Mouse (Mus musculus) embryo, embryonic 9.5 days (tissue): ENCODE data around the gene Trip13.

Experiments used
- DNase-seq: peaks from one replicate; pipeline ENCODE4 v3.0.0-alpha.2; 2017; ENCODE audit errors: extremely low spot score

The Trip13 gene

DNA sequence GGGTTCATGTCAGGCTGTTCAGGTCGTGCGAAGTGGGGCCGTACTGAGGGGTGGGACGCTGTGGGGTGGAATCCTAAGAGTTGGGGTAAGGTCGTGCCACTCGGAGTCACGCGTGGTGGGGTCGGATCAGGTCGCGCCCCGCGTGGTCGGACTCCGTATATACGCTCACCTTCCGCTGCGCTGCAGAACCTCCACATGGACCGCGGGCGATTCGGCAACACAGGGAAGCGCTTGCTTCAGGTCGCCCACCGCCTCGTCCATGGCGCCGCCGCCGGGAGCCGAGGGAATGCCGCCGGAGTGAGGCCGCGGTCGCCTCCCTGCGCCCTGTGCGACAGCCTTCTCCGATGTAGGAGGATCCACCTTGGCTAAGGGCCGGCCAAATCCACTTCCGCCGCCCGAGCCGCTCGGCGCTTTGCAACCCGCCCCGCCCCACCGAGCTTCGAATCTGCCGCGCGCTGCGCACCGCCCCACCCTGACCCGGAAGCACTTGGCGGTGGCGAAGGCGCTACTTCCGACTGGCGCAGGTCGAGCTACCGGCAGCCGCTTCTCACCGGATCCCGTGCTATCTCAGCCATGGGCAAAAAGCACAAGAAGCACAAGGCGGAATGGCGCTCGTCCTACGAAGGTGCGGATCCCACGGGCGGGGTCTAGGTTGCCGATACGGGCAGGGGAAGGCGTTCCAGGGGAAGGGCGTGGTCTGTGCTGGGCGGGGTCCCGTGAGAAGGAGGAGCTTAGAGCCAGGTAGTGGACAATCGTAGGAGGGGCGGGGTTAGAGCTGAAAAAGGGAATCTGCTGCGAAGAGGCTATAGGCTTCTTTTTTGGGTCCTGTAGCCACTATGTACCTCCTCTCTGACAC, at the start of gene Trip13, which contains the start of gene Brd9:
TSS of gene Trip13 (minus strand) at position 464 of the 856 bp plus-strand sequence.
TSS of gene Brd9 (plus strand) at position 491 of the 856 bp plus-strand sequence.
- DNase-seq: peak; percentile 95

DNA sequence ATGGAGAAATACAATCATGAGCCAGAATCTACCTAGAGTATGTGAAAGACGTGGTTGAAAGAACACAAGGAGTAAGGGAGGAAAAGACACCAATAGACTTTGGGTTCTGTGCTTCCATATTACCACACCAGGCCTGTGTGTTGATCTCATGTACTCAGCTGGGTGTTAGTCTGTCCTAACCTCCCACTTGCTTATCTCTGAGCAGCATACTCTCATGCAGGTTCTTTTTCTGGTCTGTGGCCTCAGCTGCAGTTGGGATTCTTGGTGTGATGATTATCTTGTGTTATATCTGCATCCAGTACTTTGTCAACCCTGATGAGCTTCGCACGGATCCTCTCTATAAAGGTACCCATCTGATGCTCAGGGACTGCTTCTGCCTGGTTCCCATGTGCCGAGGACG, 39.4 kb upstream of the Trip13 start:
- no peak for DNase-seq

- no peak for DNase-seq
Observed at GRCm38 (mm10) chr13:73974523-73974922, 36.9 kb upstream of the Trip13 start.

GRCm38 (mm10) chr13:73970545-73971448, 33.2 kb upstream of the Trip13 start:
- DNase-seq: peak; percentile 70

GRCm38 (mm10) chr13:73963551-73963950, 26.0 kb upstream of the Trip13 start, which contains the start of gene Zdhhc11:
Gene Zdhhc11, plus strand, starts transcription at chr13:73963851.
- no peak for DNase-seq

DNA sequence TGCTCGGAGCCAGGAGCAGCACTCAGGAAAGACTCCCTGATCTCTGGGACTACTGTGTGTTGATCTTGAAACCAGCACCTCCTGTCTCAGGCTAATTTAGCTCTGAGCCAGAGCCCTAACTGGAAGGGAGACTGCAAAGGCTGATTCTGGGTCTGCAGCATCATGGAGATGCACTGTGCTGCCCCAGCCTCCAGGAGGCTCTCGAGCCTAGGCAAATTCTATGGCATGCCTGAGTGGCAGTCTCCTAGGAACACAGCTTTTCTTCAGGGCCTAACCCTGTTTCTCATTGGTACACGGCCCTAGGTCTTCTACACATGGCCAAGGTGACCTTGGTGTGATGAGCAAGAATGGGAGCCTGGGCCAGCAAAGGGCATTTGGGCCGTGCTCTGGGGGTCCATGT, 23.6 kb upstream of the Trip13 start:
- no peak for DNase-seq

GRCm38 (mm10) chr13:73960117-73960652, 22.6 kb upstream of the Trip13 start:
- no peak for DNase-seq

GRCm38 (mm10) chr13:73955531-73955930, 17.9 kb upstream of the Trip13 start:
- DNase-seq: no peak

GRCm38 (mm10) chr13:73954666-73955065, 17.1 kb upstream of the Trip13 start:
- no peak for DNase-seq

GRCm38 (mm10) chr13:73953551-73954130, 16.1 kb upstream of the Trip13 start:
- DNase-seq: no peak

DNA sequence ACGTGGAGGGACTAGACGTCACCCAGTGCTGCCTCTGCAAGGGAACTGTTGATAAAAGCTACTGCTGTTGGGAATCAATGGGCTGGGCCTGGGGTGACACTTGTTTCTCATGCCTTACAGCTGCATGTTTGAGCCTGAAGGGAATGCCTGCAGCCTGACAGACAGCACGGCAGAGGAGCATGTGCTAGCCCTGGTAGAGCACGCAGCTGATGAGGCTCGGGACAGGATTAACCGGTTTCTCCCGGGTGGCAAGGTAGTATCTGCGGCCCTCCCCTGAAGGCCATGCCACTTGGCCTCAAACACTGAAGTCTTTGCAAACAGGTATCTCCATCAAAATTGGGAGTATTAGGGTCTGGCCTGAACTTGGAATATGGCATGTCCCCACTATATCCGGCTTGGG, 7.0 kb upstream of the Trip13 start:
- no peak for DNase-seq

DNA sequence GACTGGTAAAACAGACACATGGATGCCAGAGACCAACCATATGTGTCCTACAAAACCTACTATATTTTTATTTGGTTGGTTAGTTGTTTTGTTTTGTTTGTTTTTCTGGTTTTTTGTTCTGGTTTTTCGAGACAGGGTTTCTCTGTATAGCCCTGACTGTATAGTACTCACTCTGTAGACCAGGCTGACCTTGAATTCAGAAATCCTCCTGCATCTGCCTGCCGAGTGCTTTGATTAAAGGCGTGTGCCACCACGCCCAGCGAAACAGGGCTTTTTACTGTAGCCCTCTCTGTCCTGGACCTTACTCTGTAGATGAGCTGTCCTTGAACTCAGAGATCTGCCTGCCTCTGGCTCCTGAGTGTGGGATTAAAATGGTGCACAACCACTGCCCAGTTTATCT, 1.5 kb upstream of the Trip13 start:
- no peak for DNase-seq

DNA sequence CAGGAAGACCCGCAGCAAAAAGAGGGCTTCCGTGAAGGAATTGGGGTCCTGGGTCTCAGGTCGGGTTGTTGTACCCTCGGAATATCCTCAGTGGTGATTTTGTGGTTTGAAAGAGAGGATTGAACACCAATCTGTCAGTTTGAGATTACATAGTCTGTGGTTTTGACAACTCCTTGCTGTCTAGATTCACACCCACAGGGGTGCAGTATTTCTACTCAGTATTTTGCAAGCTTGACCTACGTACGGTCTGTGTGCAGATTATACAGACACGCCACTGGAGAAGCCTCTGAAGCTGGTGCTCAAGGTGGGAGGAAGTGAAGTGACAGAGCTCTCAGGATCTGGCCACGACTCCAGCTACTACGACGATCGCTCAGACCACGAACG, 585 bp upstream of the Trip13 start:
- no peak for DNase-seq

DNA sequence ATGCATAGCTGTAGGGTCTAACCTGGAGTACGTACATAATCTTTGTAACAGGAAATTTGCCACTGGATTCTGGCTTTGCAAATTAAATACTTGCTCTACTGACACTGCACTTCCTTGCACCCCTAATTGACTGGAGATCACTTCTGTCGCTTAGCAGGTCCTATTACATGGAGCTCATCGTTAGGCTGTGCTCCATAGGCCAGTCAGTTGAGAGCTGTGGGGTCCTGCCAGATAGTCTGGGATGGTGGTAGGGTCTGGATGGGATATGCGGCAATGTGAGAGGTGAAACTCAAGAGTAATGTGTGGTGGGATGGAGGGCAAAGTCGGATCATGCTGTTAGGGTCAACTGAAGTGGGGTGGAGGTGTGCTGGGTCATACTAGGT, 655 bp downstream of the Trip13 start:
- DNase-seq: no peak

- no peak for DNase-seq
Observed at GRCm38 (mm10) chr13:73932201-73932600, 5.4 kb downstream of the Trip13 start.

- DNase-seq: no peak
Observed at GRCm38 (mm10) chr13:73913066-73913465, 24.5 kb downstream of the Trip13 start.

DNA sequence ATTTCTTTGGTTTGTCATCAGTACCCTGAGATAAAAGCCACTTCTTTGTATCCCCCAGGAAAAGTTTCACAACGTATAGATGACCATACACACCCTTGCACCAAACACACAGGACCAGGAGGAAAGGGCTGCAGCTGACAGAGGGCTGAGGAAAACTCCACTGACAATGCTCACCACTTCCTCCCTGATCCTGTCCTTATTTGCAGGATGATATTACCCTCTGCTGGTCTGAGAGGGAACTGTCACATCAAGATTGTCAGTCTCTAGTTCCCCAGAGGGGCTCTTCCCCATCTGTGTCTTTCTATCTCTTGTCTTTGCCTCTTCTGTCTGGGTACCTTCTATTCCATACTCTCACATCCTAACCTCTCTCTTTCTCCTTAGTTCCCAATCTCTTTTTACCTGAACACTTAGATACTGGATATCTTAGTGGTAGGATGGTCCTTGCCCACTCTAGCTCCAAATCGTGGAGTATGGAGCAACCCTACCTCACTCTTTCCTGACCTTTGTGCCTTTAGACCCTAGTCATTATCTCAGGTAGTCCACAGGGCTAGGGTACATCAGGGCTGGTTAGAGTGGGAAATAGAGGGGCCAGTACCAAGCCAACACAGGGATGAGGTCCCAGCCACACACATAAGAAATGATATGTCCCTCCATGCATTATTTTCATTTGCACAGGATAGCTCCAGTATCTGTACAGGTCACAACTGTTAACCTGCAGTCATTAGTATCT, 29.7 kb downstream of the Trip13 start:
- peak; percentile 48 for DNase-seq

DNA sequence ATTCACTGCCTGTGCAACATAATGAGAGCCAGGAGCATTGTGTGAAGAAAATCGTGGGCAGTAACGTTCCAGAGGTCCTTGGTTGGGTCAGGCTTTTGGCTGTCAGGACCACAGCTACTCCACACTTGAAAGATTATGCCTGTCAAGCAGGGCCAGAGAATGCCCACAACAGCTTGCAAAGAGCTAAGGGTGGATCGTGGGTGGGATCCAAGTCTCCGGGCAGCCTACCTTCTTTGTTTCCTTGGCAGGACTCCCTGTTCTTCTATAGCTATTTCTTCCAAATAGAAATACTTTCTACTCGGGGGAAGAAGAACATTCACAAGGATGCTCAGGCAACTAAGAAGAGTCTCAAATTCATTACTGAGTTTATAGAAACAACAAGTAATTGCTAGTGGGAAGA, 30.4 kb downstream of the Trip13 start:
- DNase-seq: no peak

DNA sequence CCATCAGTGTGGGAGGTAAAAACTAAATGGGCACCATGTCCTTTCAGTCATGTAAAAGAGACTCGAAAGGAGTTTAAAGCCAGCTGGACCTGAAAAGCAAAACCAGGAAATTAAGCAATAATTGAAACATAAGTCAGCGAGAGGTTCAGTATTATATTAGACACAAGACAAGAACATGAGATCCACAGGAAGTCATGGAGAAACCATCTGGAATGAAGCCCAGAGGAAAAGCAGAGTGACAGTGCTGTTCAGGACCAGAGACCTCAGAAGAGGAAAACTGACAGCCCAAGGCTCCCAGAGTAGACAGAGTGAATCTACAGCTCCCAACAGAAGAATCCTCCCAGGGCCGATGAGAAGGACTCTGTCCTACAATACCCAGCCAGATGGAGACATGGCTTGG, 40.0 kb downstream of the Trip13 start:
- DNase-seq: no peak

DNA sequence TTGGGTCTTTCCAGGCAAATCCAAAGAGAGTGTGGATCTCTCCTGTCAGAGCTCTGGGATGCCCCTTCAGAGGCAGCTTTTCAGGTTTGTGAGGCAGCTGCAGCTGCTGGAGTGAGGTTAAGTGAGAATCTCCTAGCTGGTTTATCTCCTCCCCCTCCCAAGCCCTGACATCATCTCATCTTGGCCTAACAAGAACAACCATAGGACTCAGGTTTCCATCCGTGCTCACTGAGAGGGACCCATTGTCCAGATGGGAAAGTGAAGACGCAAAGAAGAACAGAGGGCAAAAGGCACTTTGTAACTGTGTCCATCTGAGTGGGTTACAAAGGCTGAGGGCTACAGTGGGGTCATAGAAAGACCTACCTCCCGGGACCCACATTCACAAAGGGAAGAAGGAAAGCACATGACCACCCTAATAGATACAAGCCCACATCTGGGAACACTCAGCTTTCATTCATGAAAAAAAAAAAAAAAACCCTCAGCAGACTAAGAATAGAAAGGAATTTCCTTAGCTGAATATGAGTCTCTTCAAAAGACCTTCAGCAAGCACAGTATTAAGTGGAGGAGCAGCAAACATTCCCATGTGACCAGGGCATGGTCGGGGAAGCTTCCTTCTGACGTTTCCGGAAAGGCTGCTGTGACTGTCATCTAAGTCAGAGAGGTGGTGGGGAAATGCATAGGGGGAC, 44.9 kb downstream of the Trip13 start:
- DNase-seq: peak; percentile 18

- peak; percentile 55 for DNase-seq
Observed at GRCm38 (mm10) chr13:73887415-73887874, 50.1 kb downstream of the Trip13 start.
